Mouse (Mus musculus) cerebellum, adult 9-11 months (tissue): Measurements from ENCODE around the gene Abraxas2.

ENCODE experiments used
- DNase-seq: peaks from one replicate; pipeline ENCODE4 v3.0.0; 2022

Abraxas2 gene

GRCm38 (mm10) chr7:132900826-132901531, 42.0 kb downstream of the Abraxas2 start:
- no peak for DNase-seq

- no peak for DNase-seq
These were observed 44.8 kb downstream of the Abraxas2 start for GRCm38 (mm10) chr7:132903796-132904195.

- DNase-seq: no peak
These were observed 62.9 kb downstream of the Abraxas2 start for GRCm38 (mm10) chr7:132921971-132922370.

- no peak for DNase-seq
These were observed 66.2 kb downstream of the Abraxas2 start for GRCm38 (mm10) chr7:132925227-132925626.

- DNase-seq: no peak
These were observed 68.2 kb downstream of the Abraxas2 start for GRCm38 (mm10) chr7:132927201-132927600.

- DNase-seq: no peak
These were observed 71.0 kb downstream of the Abraxas2 start for GRCm38 (mm10) chr7:132930055-132930454.

GRCm38 (mm10) chr7:132930850-132931559, 72.0 kb downstream of the Abraxas2 start, which contains the start of gene Zranb1:
TSS of gene Zranb1 (plus strand) at chr7:132931142.
- peak; percentile 99 for DNase-seq

- DNase-seq: peak; percentile 67
These were observed 72.7 kb downstream of the Abraxas2 start for GRCm38 (mm10) chr7:132931560-132932351.

GRCm38 (mm10) chr7:132933331-132933730, 74.3 kb downstream of the Abraxas2 start:
- DNase-seq: no peak
